Mouse (Mus musculus) lung, postnatal 0 days (tissue): ENCODE results near the gene Ldlrap1.

Experiments
- CTCF ChIP-seq: IDR thresholded peaks from 2 replicates; pipeline ENCODE4 v1.5.1; 2016; ENCODE audit warnings: antibody characterized with exemption, mild to moderate bottlenecking
- EP300 ChIP-seq: IDR thresholded peaks from 2 replicates; pipeline ENCODE4 v1.6.1; 2016; ENCODE audit warnings: antibody characterized with exemption, mild to moderate bottlenecking, control low read depth

- TF ChIP-seq CTCF = no peak
- TF ChIP-seq EP300 = no peak
These were observed 28.3 kb downstream of the Ldlrap1 start for GRCm38 (mm10) chr4:134739530-134739929.
